In the genomic region with DNA sequence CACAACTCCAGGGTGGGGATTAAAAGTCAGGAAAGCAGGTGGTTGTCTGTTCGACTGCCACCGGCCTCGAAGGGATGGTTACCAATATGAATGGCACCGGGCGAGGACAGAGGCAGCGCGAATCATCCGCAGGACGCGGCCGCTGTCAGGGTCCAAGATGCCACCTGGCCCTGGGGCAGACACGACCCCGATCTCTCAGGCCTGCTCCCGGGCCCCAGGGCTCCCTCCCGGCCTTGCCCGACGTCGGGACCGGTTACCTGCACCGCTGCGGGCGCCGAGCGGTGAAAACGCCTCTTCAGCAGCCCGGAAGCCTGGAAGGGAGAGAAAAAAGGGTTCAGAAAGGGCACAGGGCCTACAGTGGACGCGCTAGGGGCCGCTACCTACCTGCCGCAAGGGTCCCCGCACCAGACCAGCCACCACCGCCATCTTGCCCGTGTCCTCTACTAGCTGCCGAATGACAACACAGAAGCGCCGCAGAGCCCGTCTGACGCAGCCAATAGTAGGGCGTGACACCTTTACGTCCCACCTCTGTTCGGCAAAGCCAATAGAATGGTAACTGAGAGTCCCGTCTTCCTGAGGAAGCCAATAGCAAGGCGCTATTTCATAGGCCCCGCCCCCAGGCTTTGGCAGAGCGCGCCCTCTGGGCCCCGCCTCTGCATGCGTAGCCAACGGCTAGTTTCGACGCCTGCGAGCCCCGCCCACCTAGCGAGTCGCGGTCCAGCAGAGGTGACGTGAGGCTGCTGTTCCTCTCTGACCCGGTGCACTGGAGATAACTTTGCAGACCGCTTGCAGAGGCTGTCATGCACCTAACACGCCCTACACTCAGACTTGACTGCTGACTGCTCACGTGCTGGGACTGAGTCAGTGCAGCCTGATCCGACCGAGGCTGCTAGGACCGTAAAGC, we compare ENCODE assay signal across 8 mouse cellular contexts. TPM values are rescaled to one million over a fixed set of nuclear protein-coding genes. Genes with fewer than 3 reads are reported as not detected.
A peak's percentile ranks its signal among the peaks of the same experiment; 100 is the strongest.
DNase-seq lines count a peak whose midpoint lies in the region; ATAC-seq lines count a peak whose summit lies in the region.

A gene (minus strand): TSS at position 519 of the 904 bp plus-strand sequence.

- peaks cover 36% of the 10 kb centered on the region for H3K36me3 ChIP-seq in heart, embryonic 13.5 days
- H3K36me3 ChIP-seq in liver, embryonic 12.5 days: peaks cover 37% of the 10 kb centered on the region
- peaks cover 20% of the 10 kb centered on the region; the same call in 1 of the 2 replicates for H3K36me3 ChIP-seq in stomach, embryonic 15.5 days

- no peaks in the 10 kb centered on the region for H3K9me3 ChIP-seq in heart, embryonic 13.5 days
- no peaks in the 10 kb centered on the region for H3K9me3 ChIP-seq in liver, embryonic 12.5 days (replicated peaks)
- no peaks in the 10 kb centered on the region for H3K9me3 ChIP-seq in stomach, embryonic 15.5 days

- DNase-seq in CD4-positive, CD25-positive, alpha-beta regulatory T cell, adult 2 months (ENCODE audit: low read depth, low spot score): peak; percentile 99
- DNase-seq in fat pad, adult 2 months (ENCODE audit: extremely low read depth, low read depth, low spot score): peak; percentile 91
- DNase-seq in kidney, postnatal 10 days: peak; percentile 100
- peak; percentile 99 for DNase-seq in natural killer cell, adult 2 months (ENCODE audit: low spot score in 2 of 2)

- peak within 1 kb of the TSS; percentile 81 for H3K27ac ChIP-seq in brown adipose tissue, adult 24 weeks (replicated peaks; ENCODE audit: low read depth, low read length)
- peak within 1 kb of the TSS; percentile 94 for H3K27ac ChIP-seq in heart, embryonic 13.5 days (replicated peaks)
- H3K27ac ChIP-seq in liver, embryonic 12.5 days: peak within 1 kb of the TSS; percentile 89
- peak within 1 kb of the TSS; percentile 86 for H3K27ac ChIP-seq in stomach, embryonic 15.5 days

- peak within 1 kb of the TSS; percentile 97 for H3K9ac ChIP-seq in heart, embryonic 13.5 days
- peak within 1 kb of the TSS; percentile 95 for H3K9ac ChIP-seq in liver, embryonic 12.5 days
- peak within 1 kb of the TSS; percentile 91 for H3K9ac ChIP-seq in stomach, embryonic 15.5 days

- H3K4me3 ChIP-seq in brown adipose tissue, adult 24 weeks (ENCODE audit: insufficient read depth, low read depth, low read length): peak within 1 kb of the TSS; percentile 98
- peak within 1 kb of the TSS; percentile 93 for H3K4me3 ChIP-seq in heart, embryonic 13.5 days
- H3K4me3 ChIP-seq in liver, embryonic 12.5 days: peak within 1 kb of the TSS; percentile 98
- H3K4me3 ChIP-seq in stomach, embryonic 15.5 days (replicated peaks): peak within 1 kb of the TSS; percentile 98

- ATAC-seq in heart, embryonic 13.5 days (ENCODE audit: extremely low read depth, insufficient number of reproducible peaks, low FRiP score, low TSS enrichment): peak; percentile 99
- ATAC-seq in liver, embryonic 12.5 days: peak; percentile 98
- peak; percentile 99 for ATAC-seq in stomach, embryonic 15.5 days (ENCODE audit: insufficient read depth, low FRiP score, low read depth)

- WGBS in heart, embryonic 13.5 days: under 1% methylated on average over 64 of the region's 64 CpGs
- WGBS in liver, embryonic 12.5 days (ENCODE audit: insufficient replicate concordance): under 1% methylated on average over 64 of the region's 64 CpGs
- WGBS in stomach, embryonic 15.5 days: under 1% methylated on average over 64 of the region's 64 CpGs

- peak within 1 kb of the TSS; percentile 79 for H3K4me2 ChIP-seq in heart, embryonic 13.5 days
- H3K4me2 ChIP-seq in liver, embryonic 12.5 days: peak within 1 kb of the TSS; percentile 84
- peak within 1 kb of the TSS; percentile 89 for H3K4me2 ChIP-seq in stomach, embryonic 15.5 days

- H3K4me1 ChIP-seq in brown adipose tissue, adult 24 weeks (ENCODE audit: control insufficient read depth, insufficient read depth, insufficient read length, low read length): no peaks in the 10 kb centered on the region
- peaks cover 14% of the 10 kb centered on the region for H3K4me1 ChIP-seq in heart, embryonic 13.5 days
- H3K4me1 ChIP-seq in liver, embryonic 12.5 days: peaks cover 15% of the 10 kb centered on the region
- H3K4me1 ChIP-seq in stomach, embryonic 15.5 days: peaks cover 6% of the 10 kb centered on the region; the same call in 1 of the 2 replicates

- H3K27me3 ChIP-seq in heart, embryonic 13.5 days (replicated peaks): no peaks in the 10 kb centered on the region
- 0 out of 2 replicates have a peak, but pooled peaks cover 3% of the 10 kb centered on the region for H3K27me3 ChIP-seq in liver, embryonic 12.5 days (replicated peaks)
- no peaks in the 10 kb centered on the region for H3K27me3 ChIP-seq in stomach, embryonic 15.5 days (replicated peaks)

RNA-seq across cellular contexts. Expression of the gene that starts here (rescaled TPM):
- polyA plus RNA-seq in brown adipose tissue, adult 24 weeks (2012; ENCODE audit: insufficient read depth, insufficient read length, missing spikeins): 1,654 and 2,434 TPM in 2 replicates
- polyA plus RNA-seq in heart, embryonic 13.5 days (2015; fragmentation: Nextera tagmentation; extraction: Ambion mirVana): 460 and 512 TPM in 2 replicates
- 138 and 139 TPM in 2 replicates for polyA plus RNA-seq in liver, embryonic 12.5 days (2016; fragmentation: Nextera tagmentation; extraction: Ambion mirVana)
- 176 and 189 TPM in 2 replicates for polyA plus RNA-seq in stomach, embryonic 15.5 days (2015; fragmentation: Nextera tagmentation; extraction: Ambion mirVana)

Comparison
In these comparisons a context has a peak if more than half of its experiments do, and no peak if none do; other contexts are left out.
1. Peak in every context shown above with its lines: DNase-seq, ATAC-seq, H3K4me3 ChIP-seq and H3K27ac ChIP-seq.